Mouse (Mus musculus): ENCODE results near the gene Mad1l1. TPM values are rescaled to one million over a fixed set of nuclear protein-coding genes. Genes with fewer than 3 reads are reported as not detected.

Gene Mad1l1
- polyA plus RNA-seq, 1 experiment from 2014 or later, result 32.0 TPM

DNA sequence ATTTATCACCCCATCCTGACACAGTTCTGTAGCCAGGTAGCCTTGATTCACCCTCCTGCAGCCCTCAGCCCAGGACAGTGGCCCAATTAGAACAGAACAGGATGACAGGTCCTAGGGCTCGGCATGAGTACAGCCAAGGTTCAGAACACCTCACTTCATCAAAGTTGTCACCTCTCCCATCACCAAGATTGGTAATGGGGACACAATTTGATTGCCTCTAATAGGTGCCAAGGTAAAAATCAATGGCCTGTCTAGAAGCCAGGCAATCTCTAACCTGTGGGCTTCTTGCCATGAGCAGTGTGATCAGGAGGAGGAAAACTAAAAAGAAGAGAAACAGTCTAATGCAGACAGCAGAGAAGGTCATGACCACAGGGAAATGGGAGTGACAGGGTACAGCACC is 216.5 kb downstream of the Mad1l1 start:
- 0 out of 2 replicates have a peak, but pooled peaks cover 2% of the 10 kb centered on the region for H3K4me1 ChIP-seq (ENCODE audit: control insufficient read depth, insufficient read depth, low read length)
- no peak for ATAC-seq
- 81% methylated on average over 1 of the region's 1 CpGs for WGBS
- no peak overlapping the region for H3K4me2 ChIP-seq (ENCODE audit: low read length)
- H3K27me3 ChIP-seq (ENCODE audit: control insufficient read depth, insufficient read depth, low read depth, low read length), result no peaks in the 10 kb centered on the region
- H3K36me3 ChIP-seq (ENCODE audit: control insufficient read depth, insufficient read depth, low read length), result no peaks in the 10 kb centered on the region
- no peak overlapping the region for H3K9ac ChIP-seq (ENCODE audit: low read depth, low read length)
- H3K27ac ChIP-seq (ENCODE audit: low read length), result no peak overlapping the region
- H3K4me3 ChIP-seq (ENCODE audit: low read depth, low read length), result no peak overlapping the region
- no peaks in the 10 kb centered on the region for H3K9me3 ChIP-seq (replicated peaks; ENCODE audit: control insufficient read depth, low read length, poor library complexity, severe bottlenecking)

DNA sequence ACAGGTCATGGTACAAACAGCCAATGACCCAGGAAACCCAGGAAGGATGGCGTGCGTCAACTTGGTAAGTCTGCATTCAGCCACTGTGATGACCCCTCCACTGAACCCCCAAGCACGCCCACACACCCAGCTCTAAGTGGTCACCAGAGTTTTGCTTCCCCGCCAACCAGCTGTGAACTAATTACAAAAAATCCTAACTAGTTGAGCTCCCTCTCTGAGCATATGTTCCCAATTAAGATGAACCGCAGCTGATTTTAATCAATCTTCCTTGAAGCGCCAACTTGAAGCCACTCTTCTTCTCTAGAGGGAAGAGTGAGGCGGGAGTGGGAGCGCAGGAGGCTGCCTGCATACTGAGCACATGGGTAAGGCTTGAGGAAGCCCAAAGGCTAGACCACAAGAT is 218.6 kb downstream of the Mad1l1 start:
- WGBS, result 79% methylated on average over 8 of the region's 8 CpGs
- Histone ChIP-seq H3K9ac (ENCODE audit: low read depth, low read length) (no peak overlapping the region), H3K27me3 (ENCODE audit: control insufficient read depth, insufficient read depth, low read depth, low read length) (no peaks in the 10 kb centered on the region)

GRCm38 (mm10) chr5:140101409-140102009 is 219.8 kb downstream of the Mad1l1 start:
- no peak overlapping the region for H3K4me2 ChIP-seq (ENCODE audit: low read length)
- ATAC-seq, result no peak
- no peaks in the 10 kb centered on the region for H3K9me3 ChIP-seq (replicated peaks; ENCODE audit: control insufficient read depth, low read length, poor library complexity, severe bottlenecking)
- H3K4me1 ChIP-seq (ENCODE audit: control insufficient read depth, insufficient read depth, low read length), result 0 out of 2 replicates have a peak, but pooled peaks cover 4% of the 10 kb centered on the region
- no peak overlapping the region for H3K9ac ChIP-seq (ENCODE audit: low read depth, low read length)
- no peak overlapping the region for H3K4me3 ChIP-seq (ENCODE audit: low read depth, low read length)
- 80% methylated on average over 14 of the region's 14 CpGs for WGBS
- no peaks in the 10 kb centered on the region for H3K36me3 ChIP-seq (ENCODE audit: control insufficient read depth, insufficient read depth, low read length)
- no peak overlapping the region for H3K27ac ChIP-seq (ENCODE audit: low read length)
- H3K27me3 ChIP-seq (ENCODE audit: control insufficient read depth, insufficient read depth, low read depth, low read length), result no peaks in the 10 kb centered on the region

More for the DNA sequence above, 218.6 kb downstream of the Mad1l1 start:
- Histone ChIP-seq H3K27ac (ENCODE audit: low read length) (no peak overlapping the region), H3K9me3 (replicated peaks; ENCODE audit: control insufficient read depth, low read length, poor library complexity, severe bottlenecking) (no peaks in the 10 kb centered on the region), H3K36me3 (ENCODE audit: control insufficient read depth, insufficient read depth, low read length) (no peaks in the 10 kb centered on the region), H3K4me2 (ENCODE audit: low read length) (no peak overlapping the region), H3K4me1 (ENCODE audit: control insufficient read depth, insufficient read depth, low read length) (0 out of 2 replicates have a peak, but pooled peaks cover 4% of the 10 kb centered on the region), H3K4me3 (ENCODE audit: low read depth, low read length) (no peak overlapping the region)
- no peak for ATAC-seq

DNA sequence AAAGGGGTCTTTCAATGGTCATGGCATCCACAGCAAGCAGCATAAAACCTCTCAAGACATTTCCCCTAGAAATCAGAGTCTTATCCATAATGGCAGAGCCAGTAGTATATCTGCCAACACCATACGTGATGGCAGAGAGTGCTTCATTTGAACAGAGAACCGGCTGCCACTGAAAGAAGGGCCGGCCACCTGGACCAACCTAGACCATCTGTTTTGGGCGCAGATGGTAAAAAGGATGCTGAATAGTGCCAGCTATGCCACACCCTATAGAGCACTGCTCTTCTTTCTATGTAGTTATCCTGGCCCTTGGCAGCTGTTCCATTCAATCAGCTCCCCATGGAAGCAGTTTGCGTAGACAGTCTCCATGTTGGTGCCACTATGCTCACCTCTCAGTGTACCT is 222.6 kb downstream of the Mad1l1 start:
- Histone ChIP-seq H3K27ac (ENCODE audit: low read length) (no peak overlapping the region), H3K9ac (ENCODE audit: low read depth, low read length) (no peak overlapping the region), H3K4me2 (ENCODE audit: low read length) (no peak overlapping the region), H3K4me1 (ENCODE audit: control insufficient read depth, insufficient read depth, low read length) (peaks cover 6% of the 10 kb centered on the region; the same call in 1 of the 2 replicates), H3K27me3 (ENCODE audit: control insufficient read depth, insufficient read depth, low read depth, low read length) (no peaks in the 10 kb centered on the region), H3K36me3 (ENCODE audit: control insufficient read depth, insufficient read depth, low read length) (no peaks in the 10 kb centered on the region), H3K9me3 (replicated peaks; ENCODE audit: control insufficient read depth, low read length, poor library complexity, severe bottlenecking) (no peaks in the 10 kb centered on the region), H3K4me3 (ENCODE audit: low read depth, low read length) (no peak overlapping the region)
- WGBS, result 89% methylated on average over 5 of the region's 5 CpGs
- no peak for ATAC-seq

- WGBS, result 12% methylated on average over 2 of the region's 2 CpGs
- H3K4me1 ChIP-seq (ENCODE audit: control insufficient read depth, insufficient read depth, low read length), result peaks cover 10% of the 10 kb centered on the region; the same call in 1 of the 2 replicates
- peak overlapping the region; percentile 66 for H3K27ac ChIP-seq (ENCODE audit: low read length)
These were observed 226.1 kb downstream of the Mad1l1 start for GRCm38 (mm10) chr5:140095203-140095602.

DNA sequence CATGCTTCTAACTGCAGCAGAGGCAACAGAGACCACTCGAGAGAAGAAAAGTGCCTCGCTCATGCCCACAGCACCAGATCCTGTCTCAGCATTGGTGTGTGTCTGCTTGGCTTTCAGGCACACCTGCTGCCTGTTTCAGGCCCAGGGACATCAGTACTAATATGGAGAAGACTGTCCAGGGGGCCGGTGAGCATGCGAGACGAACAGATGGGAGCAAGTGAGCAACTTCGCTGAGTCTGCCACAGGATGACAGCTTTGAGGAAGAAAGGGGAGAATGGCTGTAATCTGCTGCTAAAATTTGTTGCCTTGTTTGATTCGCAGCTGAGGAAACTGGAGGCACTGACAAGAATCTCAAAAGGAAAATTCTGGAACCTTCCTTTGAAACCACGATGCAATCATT is 227.9 kb downstream of the Mad1l1 start:
- H3K4me1 ChIP-seq (ENCODE audit: control insufficient read depth, insufficient read depth, low read length), result peaks cover 8% of the 10 kb centered on the region; the same call in 1 of the 2 replicates
- no peak overlapping the region for H3K4me2 ChIP-seq (ENCODE audit: low read length)
- no peaks in the 10 kb centered on the region for H3K9me3 ChIP-seq (replicated peaks; ENCODE audit: control insufficient read depth, low read length, poor library complexity, severe bottlenecking)
- no peak for ATAC-seq
- no peaks in the 10 kb centered on the region for H3K27me3 ChIP-seq (ENCODE audit: control insufficient read depth, insufficient read depth, low read depth, low read length)
- H3K4me3 ChIP-seq (ENCODE audit: low read depth, low read length), result no peak overlapping the region
- H3K9ac ChIP-seq (ENCODE audit: low read depth, low read length), result no peak overlapping the region
- H3K36me3 ChIP-seq (ENCODE audit: control insufficient read depth, insufficient read depth, low read length), result no peaks in the 10 kb centered on the region
- 81% methylated on average over 8 of the region's 8 CpGs for WGBS
- H3K27ac ChIP-seq (ENCODE audit: low read length), result no peak overlapping the region

More at GRCm38 (mm10) chr5:140095203-140095602, 226.1 kb downstream of the Mad1l1 start:
- peak; percentile 71 for ATAC-seq
- Histone ChIP-seq H3K4me3 (ENCODE audit: low read depth, low read length) (no peak overlapping the region), H3K27me3 (ENCODE audit: control insufficient read depth, insufficient read depth, low read depth, low read length) (no peaks in the 10 kb centered on the region), H3K9me3 (replicated peaks; ENCODE audit: control insufficient read depth, low read length, poor library complexity, severe bottlenecking) (no peaks in the 10 kb centered on the region), H3K4me2 (ENCODE audit: low read length) (no peak overlapping the region), H3K36me3 (ENCODE audit: control insufficient read depth, insufficient read depth, low read length) (no peaks in the 10 kb centered on the region), H3K9ac (ENCODE audit: low read depth, low read length) (no peak overlapping the region)

- ATAC-seq, result peak; percentile 70
- Histone ChIP-seq H3K9ac (ENCODE audit: low read depth, low read length) (no peak overlapping the region), H3K27ac (ENCODE audit: low read length) (peak overlapping the region; percentile 19; the same call in 1 of the 2 replicates), H3K36me3 (ENCODE audit: control insufficient read depth, insufficient read depth, low read length) (no peaks in the 10 kb centered on the region), H3K4me1 (ENCODE audit: control insufficient read depth, insufficient read depth, low read length) (peaks cover 8% of the 10 kb centered on the region; the same call in 1 of the 2 replicates), H3K4me2 (ENCODE audit: low read length) (no peak overlapping the region), H3K4me3 (ENCODE audit: low read depth, low read length) (no peak overlapping the region), H3K9me3 (replicated peaks; ENCODE audit: control insufficient read depth, low read length, poor library complexity, severe bottlenecking) (no peaks in the 10 kb centered on the region), H3K27me3 (ENCODE audit: control insufficient read depth, insufficient read depth, low read depth, low read length) (no peaks in the 10 kb centered on the region)
- 47% methylated on average over 11 of the region's 11 CpGs for WGBS
These were observed 229.8 kb downstream of the Mad1l1 start for GRCm38 (mm10) chr5:140091601-140092000.

DNA sequence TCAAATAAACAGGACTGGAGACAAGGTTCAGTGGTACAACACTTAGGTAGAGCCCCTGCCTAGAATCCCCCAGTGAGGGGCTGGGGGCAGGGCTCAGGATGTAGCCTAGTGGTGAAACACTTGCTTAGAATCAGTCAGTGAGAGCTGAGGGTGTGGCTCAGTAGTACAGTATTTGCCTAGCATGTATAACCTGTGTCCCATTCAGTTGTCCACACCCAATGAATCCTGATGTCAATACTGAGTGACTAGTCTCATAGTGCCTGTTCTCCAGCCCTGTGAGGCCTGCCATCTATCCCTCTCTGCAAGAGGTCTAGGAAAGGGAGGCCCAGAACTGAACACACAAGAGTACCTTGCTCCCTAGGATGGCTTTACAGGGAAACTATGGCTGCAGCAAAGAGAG is 232.1 kb downstream of the Mad1l1 start:
- Histone ChIP-seq H3K36me3 (ENCODE audit: control insufficient read depth, insufficient read depth, low read length) (no peaks in the 10 kb centered on the region), H3K9ac (ENCODE audit: low read depth, low read length) (no peak overlapping the region), H3K27me3 (ENCODE audit: control insufficient read depth, insufficient read depth, low read depth, low read length) (no peaks in the 10 kb centered on the region), H3K4me1 (ENCODE audit: control insufficient read depth, insufficient read depth, low read length) (peaks cover 6% of the 10 kb centered on the region; the same call in 1 of the 2 replicates), H3K4me2 (ENCODE audit: low read length) (no peak overlapping the region), H3K9me3 (replicated peaks; ENCODE audit: control insufficient read depth, low read length, poor library complexity, severe bottlenecking) (no peaks in the 10 kb centered on the region), H3K27ac (ENCODE audit: low read length) (no peak overlapping the region), H3K4me3 (ENCODE audit: low read depth, low read length) (no peak overlapping the region)
- ATAC-seq, result no peak

DNA sequence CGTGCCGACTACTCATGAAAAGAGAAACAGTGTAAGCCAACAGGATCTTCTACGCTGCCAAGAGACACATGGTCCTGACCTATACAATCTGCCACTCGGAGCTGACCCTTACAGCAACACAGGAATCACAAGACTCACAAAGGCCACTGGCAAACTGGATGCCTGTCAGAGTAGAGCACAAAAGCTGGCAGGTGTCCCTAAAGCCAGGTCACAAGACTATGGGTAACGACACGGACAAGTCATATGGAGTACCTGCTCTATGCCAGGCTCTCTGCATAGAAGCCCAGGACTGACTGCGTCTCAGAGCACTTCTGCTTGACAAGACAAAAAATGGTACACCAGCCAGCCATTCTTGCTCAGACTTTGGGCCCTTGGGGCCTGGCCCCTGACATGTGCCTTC is 234.1 kb downstream of the Mad1l1 start:
- Histone ChIP-seq H3K4me3 (ENCODE audit: low read depth, low read length) (no peak overlapping the region), H3K9ac (ENCODE audit: low read depth, low read length) (no peak overlapping the region), H3K4me2 (ENCODE audit: low read length) (no peak overlapping the region), H3K36me3 (ENCODE audit: control insufficient read depth, insufficient read depth, low read length) (no peaks in the 10 kb centered on the region), H3K27me3 (ENCODE audit: control insufficient read depth, insufficient read depth, low read depth, low read length) (no peaks in the 10 kb centered on the region), H3K27ac (ENCODE audit: low read length) (no peak overlapping the region), H3K4me1 (ENCODE audit: control insufficient read depth, insufficient read depth, low read length) (0 out of 2 replicates have a peak, but pooled peaks cover 4% of the 10 kb centered on the region), H3K9me3 (replicated peaks; ENCODE audit: control insufficient read depth, low read length, poor library complexity, severe bottlenecking) (no peaks in the 10 kb centered on the region)
- ATAC-seq, result no peak
- WGBS, result 92% methylated on average over 7 of the region's 7 CpGs

All from midbrain, embryonic 16.5 days (tissue).